Mouse (Mus musculus): ENCODE measurements around the gene Pygl. TPM values are rescaled to one million over a fixed set of nuclear protein-coding genes. Genes with fewer than 3 reads are reported as not detected.
A peak's percentile ranks its signal among the peaks of the same experiment; 100 is the strongest.

Gene Pygl
- total RNA-seq (2022): 1 to 10 TPM; 3.9 to 7.0 (median 4.8) TPM

DNA sequence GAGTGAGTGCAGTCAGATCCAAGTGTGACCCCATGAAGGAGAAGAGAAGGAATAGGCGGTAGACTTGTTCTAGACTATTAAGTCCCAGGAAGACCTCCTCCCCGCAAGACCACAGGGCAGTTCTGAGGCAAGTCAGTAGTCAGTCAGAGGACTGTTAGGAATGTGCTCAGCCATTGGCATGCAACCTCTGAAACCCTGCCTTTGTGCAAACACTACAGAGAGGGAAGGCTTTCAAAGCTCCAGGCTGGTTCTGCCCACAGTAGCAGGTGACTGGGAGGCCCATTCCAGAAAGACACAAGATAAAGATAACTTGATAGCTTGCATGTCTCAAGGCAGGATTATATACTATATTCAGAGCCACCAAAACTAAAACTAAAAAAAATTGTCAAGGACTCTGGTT lies at the start of gene Pygl:
Gene Pygl, minus strand, starts transcription at position 195 of the 400 bp plus-strand sequence.
- DNase-seq (ENCODE audit: low spot score in 2 of 2): no peak

DNA sequence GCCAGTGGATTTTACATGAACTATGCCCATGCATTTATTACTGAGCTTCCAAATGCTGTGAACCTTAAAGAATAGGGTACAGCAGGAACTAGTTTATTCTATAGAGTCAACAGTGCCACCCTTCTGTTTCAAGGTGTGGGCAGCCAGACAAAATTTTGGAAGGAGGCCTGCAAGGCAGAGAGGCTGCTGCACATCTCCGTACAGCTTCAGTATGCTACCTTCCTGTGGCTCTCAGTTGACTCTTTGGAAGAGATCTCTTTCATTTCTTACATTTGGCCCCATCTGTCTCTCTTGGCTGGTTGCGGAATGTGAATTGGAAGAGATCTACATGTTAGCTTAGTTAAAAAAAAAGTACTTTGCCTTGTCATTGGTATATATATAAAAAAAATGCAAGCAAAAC lies 49.6 kb upstream of the Pygl start:
- DNase-seq (ENCODE audit: low spot score in 2 of 2): no peak

DNA sequence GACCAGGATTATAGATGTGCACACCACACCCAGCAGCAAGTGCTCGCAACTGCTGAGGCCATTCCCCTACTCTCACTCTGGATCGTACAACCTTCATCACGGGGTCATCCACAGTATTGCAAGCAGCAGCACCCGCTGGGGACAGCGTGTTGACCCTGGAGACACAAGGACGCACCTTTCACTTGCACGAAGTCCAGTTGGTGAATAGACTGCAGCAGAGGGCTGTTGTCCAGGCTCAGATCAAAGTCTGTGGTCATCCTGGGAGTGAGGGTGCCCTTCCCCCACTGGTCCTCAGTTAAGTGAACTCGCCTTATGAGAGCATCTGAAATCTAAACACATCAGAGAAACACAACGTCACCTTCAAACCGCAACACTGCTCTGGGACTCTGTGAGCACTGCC lies 49.1 kb upstream of the Pygl start:
- no peak for DNase-seq (ENCODE audit: low spot score in 2 of 2)

DNA sequence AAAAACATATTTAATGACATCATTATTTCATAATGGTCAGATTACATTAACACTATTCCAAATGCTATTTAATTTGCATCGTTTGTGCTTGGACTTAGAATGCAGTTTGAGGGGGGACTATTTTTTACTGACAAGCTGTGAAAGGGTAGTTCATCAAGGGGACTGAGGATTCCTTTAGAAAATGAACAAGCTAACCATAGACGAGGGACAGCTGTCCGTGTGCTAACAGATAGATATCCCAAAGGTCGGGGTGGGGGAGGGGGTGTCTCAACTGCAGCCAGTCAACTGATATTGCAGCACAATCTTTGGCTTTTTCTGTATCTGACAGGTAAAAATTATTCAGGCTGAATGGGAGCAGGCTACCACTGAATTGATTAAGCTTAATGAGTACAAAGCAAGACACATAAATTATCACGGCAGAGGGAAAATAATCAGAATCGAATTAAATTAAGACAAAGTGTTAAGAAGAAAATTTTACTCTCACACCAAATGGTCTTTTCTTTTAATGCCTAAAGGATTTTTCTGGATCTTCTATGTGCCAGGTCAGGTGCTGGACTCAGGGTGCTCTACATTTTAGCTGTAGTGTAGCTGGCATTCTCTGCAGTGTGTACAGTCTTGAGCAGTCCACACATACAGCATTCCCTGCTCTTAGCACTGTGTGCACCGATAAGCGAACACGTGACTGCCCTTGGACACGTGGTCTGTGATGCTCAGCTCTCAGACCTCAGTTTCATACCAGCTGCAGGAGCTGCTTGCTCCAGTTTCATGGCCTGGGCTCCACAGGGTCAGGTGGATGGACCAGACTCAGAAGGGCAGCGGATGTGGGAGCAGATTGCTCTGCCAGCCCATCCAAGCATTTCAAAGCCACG lies 46.0 kb upstream of the Pygl start:
- no peak for DNase-seq (ENCODE audit: low spot score in 2 of 2)

DNA sequence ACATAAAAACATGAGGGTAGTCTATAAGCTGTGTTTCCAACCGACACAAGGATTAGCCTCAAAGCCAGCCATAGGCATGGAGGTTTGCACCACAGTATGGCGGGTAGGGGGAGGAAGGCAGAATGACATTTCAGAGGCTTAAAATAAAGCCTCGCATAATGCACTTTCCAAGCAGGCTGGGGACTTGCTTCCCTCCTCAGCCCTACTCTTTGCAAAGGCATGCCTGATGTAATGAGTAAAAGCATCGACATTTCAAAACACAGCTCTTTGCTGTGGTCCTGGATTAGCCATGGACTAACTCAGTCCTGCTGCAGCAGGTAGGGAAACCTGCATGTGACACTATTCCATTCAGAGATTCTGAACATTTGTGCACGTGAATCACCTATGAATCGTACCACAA lies 38.4 kb upstream of the Pygl start:
- no peak for DNase-seq (ENCODE audit: low spot score in 2 of 2)

DNA sequence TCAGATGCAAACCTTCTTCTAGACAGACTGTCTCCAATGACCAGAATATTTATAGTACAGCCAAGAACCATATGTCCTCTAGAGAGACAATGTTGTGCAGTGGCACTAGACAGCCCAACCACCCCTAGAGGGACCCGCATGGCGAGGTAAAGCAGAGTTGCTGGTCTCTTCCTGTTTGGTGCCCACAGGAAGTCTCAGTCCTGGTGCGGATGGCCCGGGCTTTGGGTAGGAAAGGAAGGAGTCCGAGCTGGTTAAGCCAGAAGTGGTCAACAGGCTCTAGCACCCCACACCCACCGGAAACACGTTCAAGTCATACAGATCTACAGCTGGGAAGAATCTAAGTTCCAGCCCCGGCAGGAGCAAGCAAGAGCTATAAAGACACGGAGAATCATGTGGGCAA lies 36.0 kb upstream of the Pygl start:
- DNase-seq (ENCODE audit: low spot score in 2 of 2): no peak

DNA sequence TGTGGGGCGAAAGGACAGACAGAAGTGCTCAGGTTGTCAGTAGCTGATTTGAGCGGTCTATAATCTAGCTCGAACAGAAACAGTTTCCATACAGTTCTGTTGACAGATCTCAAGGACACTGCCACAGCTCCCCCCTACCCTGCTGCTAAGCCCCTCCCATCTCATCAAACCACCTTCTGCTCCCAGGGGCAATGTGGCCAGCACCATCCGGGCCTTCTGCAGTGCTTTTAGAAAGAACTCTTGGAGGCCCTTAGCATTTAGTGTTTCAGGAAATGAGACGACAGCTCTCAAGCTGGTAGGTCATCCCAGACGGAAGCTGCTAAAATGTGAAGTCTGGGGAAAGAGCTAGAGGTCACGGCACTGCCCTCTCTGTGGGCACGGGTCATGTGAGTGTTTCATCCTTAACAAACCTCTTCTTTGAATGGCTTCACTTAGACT lies 35.2 kb upstream of the Pygl start:
- DNase-seq (ENCODE audit: low spot score in 2 of 2): no peak

DNA sequence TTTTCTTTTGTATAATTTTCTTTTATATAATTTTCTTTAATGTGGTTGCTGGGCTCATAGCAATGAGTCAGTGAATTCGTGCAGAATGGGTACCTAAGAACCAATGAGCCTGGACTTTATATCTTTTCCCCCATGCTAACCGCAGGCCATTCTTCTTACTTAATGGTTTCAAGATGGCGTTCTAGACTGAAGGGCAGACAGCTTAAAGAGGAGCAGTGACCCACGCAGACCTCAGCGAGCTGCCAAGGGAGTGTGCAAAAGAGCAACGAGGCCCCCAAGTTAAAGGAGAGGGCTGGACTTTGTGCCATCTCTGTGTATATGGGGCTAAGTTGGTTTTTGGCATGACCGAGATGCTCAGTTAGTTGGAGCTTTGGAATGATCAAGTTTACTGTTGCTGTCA lies 32.4 kb upstream of the Pygl start:
- DNase-seq (ENCODE audit: low spot score in 2 of 2): no peak

DNA sequence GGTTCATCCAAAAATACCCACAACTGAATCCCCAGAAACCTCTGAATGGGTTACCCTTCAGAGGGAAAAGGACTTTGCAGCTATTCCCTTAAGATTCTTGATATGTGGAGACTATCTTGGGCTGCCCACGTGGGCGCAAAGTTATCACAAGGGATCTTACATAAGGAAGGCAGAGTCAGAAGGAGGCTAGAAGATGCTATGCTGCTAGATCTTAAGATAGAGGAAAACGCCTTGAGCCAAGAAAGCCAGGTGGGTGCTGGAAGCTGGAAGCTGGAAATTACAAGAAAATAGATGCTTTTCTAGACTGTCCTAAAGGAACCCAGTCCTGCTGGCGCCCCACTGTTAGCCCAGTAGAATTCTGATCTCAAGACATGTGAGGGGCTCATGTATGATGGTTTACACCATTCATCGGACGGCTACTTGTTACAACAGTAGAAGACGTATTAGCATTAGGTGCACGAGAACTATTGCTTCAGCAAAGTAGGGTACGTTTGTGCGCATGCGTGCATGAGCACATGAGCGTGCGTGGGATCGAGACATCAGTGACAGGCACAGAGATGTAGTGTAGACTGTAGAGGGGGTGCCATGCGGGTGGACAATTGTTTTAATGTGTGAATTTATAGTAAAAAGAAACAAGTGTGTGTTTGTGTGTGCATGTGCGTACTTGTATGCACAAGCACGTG lies 31.1 kb upstream of the Pygl start:
- DNase-seq (ENCODE audit: low spot score in 2 of 2): no peak

DNA sequence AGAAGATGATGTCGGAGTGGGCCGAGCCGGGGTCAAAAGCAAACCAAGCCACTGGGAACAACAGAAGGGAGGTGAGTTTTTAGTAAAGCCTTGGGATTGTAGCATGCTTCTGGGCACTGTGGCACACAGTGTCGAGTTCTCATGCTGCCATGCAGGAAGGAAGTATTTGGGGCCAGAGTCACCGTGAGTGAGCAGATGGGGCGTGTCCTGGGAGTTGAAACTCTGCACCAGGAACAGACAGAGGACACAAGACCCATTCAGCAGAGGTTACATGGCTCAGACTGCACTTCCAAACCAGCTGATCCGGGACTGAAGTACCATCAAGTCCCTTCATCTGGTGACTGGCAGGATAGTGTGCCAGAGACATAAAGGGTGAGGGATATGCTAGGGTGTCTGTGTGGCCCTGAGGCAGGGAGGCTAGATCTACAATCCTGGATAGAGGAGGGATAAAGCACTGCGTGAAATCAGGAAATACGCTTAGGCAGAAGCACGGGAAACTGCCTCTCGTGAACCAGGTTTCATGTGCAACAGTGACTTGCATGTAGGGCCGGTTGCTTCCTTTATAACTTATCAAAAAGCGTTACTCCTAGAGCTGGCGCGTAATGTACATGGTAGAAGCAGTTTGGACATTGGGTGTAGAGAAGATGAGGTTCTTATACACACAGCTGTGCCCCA lies 20.1 kb upstream of the Pygl start:
- DNase-seq (ENCODE audit: low spot score in 2 of 2): no peak

DNA sequence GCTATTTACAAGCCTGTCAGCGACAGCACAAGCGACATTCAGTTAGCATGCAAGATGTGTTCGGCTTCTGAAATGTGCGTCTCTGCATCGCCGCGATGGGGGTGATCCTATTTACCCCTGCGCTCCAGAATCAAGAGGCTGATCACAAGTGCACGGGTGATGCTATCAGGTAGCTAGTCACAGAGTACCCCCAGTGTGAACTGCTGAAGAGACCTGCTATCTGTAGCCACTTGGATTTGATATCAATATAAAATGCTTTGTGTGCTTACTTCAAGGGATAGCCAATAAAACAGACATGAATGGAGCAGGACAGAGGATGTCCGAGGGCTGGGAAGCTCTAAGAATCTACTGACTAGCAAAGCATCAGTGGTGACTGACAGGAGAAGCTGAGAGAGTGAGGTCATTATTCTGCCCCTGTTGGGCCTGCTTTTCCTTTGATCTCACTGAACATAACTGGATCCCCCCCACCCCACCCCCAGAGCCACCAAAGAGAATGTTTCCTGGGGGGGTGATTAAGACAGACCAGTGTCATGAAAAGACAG lies 18.4 kb upstream of the Pygl start:
- DNase-seq (ENCODE audit: low spot score in 2 of 2): no peak

DNA sequence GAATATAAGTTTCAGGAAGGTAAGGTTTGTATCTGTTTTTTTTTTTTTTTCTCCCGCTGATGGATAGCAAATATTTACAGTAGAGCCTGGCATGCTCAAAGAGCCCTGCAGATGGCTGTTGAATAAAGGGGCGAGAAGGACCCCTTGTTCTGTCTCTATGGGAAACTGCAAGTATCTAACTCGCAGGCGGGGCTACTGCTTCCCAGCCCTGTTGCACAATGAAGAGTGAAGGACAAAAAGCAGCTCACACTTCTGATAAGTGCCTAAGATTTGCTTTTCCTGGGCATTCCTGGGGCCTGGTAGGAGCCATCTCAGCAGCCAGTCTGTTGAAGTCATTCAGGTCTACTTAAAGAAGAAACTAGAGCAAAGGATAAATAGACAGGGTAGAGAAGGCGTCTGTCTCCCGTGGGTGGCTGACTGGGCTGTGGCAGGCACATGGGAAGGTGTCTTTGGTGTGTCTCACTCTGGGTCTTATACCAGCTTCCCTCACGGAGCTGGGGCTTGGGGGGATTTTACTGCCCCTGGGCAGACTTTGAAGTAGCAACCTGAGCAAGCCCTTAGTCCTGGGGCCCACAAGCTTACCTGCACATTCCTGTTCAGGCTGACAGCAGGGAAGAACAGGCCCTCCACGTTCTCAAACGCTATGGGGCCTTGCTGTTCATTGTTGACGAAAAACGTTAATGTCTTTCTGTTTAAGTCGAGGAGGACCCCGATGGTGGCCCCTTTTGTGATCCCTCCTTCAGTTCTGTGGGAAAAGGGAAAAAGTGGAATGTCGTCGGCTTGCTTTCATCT lies 16.6 kb upstream of the Pygl start:
- DNase-seq (ENCODE audit: low spot score in 2 of 2): no peak

DNA sequence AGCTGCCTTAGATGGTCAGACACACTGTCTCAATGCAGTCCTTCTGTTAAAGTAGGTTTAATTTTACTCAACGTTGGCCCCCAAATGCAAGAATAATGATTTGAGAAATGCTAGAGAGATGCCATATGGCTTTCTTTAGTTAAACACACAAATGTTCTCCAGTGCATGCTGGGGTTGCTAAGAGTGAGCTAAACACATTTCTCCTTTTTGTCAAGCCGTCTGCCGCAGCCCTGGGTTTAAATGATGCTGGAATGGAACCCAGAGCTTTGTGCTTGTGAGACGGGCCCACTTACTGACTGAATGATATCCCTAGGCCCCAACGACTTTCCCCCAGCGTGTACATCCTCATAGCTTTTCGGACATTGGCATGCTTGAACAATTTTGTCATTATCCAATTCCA lies 11.3 kb upstream of the Pygl start:
- peak in 1 of 2 experiments; percentile 55 for DNase-seq (ENCODE audit: low spot score in 2 of 2)

DNA sequence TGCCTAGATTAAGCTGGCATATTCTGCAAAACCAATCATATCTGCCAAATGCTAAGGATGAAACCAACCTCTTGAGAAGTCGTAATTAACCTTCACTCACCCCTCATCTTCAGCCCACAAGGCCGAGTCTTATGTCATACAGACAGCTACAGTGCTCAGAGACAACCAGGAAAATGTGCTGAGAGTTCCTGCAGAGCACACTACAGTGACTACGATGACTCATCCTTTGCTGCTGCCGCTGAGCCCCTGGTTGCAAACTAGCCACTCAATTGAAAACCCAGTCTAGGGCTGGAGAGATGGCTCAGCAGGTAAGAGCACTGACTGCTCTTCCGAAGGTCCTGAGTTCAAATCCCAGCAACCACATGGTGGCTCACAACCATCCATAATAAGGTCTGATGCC lies 8.5 kb upstream of the Pygl start:
- DNase-seq (ENCODE audit: low spot score in 2 of 2): no peak

DNA sequence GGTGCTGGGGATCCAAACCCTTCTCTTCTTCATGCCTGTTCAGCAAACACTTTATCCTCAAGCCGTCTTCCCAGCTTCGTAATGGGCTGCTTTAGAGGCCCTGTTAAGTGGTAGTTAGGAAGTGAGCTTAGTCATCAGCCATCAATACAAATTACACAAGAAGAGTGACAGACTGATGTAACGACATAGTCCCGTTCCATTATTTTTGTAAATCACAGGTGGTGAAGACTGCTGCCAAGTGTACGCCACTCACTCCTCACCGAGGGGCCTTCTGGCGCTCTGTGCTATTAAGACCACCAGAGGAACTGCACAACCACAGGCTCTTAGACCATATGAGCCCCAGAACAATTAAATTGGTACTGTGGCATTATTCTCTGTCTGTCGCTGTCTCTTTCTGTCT lies 7.3 kb upstream of the Pygl start:
- no peak for DNase-seq (ENCODE audit: low spot score in 2 of 2)

DNA sequence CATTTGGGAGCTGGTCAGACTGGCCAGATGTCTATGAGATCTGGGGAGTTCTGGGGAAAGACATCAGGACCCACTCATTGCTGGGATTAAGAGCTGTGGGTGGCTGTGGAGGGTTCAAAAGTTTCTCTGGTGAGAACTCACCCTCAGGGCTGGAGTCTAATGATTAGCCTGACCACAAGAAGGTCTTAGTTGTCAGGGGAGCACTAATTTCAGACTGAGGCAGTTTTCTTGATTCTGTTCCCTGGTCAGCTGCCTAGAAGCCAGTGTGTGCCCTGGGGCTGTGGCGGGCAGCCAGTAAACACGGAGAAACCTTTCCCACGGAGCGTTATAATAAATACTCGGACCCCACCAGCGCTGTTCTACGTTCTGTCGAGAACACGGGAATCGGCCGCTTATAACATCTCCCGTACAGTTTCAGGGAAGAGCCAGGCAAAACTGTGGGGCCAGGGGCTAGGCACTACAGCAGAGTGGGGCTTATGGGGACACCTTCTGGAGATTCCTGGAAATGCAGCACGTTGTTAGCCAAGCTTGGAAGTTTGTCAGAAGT lies 3.7 kb upstream of the Pygl start:
- peak in 1 of 2 experiments; percentile 75 for DNase-seq (ENCODE audit: low spot score in 2 of 2)

DNA sequence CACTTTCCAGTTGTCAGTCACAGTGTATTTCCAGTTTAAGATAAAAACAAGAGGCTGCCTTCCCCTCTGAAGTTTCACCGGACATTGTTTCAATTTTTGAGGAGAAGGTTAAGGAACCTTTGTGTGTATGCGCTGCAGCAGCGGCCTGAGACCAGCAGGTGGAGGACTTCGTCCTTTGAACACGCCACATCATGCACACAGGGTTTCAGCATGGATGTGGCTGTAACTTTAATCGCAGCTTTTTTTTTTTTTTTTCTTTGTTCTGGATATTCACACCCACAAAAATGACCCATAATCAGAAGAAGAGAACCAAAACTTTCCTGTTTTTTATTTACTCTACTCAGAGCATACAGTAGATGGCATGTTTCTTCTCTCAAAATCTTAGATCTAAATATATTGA lies 3.1 kb upstream of the Pygl start:
- no peak for DNase-seq (ENCODE audit: low spot score in 2 of 2)

DNA sequence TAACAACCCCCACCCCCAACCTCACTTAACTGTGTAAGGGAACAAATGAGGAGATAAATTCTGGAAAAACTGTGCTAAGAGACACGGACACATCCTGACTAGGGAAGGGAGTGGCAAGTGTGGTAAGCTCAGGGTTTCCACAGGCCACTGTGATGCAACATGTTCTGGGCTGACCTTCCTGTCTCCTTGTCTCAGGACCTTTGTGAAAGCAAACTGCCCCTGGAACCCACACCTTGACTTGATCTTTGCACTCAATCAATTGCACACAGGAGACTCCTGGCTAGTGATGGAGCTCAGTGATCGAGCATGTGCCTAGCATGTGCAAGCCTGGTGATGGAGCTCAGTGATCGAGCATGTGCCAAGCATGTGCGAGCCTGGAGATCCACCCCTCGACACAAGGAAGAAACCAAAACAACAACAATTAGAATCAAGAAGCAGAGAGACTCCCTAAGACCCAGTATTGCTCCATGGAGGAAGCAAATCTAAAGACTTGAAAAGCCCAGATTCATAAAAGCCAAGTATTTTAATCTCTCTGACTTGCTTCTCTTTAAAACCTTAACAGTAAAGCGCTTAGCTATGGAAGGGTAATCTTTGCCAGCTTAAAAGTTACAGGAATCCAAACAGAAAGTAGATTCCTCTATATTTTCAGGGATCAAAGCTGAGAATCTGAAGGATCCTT lies 2.5 kb upstream of the Pygl start:
- DNase-seq (ENCODE audit: low spot score in 2 of 2): no peak

DNA sequence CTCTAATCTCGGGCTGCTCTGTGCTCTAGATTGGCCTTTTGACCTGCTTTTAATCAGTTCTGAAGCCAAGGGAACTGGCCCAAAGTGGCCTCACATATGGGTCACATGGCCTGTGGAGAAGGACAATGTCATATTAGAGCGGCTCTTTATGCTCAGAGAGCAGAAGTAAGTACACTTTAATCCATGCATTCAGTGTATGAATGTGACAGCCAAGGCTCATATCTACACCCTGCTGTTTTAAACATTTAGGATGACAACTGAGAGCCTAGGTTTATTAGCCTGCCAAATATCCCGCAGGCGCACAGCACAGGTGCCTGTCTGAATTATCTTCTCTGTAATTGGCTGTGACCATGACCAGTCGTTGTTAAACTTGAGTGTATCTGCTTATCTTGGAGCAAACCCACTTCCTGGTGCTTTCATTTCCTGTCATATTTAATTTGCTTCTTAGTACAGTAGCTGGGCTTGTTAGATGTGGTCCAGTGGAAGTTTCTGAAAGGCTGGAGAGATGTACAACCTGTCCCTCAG lies 794 bp upstream of the Pygl start:
- no peak for DNase-seq (ENCODE audit: low spot score in 2 of 2)

DNA sequence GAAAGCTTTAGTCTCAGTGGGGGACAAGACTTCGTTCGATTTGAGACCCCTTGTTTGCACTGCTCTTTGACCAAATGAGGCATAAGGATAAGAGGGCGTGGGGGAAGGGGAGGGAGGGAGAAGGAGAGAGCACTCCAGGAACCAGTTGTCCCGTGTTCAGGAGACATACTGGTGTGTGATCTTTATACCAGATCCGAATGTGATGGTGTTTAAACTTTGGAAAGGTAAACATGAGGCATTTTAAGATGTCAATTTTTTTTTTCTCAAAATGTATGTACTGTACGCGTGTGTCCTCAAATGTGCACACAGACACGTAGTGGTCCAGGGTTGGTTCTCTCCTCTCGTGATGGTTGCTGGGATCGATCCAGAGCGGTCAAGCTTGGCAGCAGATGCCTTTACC lies 3.1 kb downstream of the Pygl start:
- no peak for DNase-seq (ENCODE audit: low spot score in 2 of 2)
